Mouse (Mus musculus) left cerebral cortex, adult 2 months (tissue): ENCODE measurements around the gene Olfr237-ps1. TPM values are rescaled to one million over a fixed set of nuclear protein-coding genes. Genes with fewer than 3 reads are reported as not detected.
"Not testable (repeated sequence)": the region's sequence is repeated elsewhere in the genome, so short reads cannot be mapped to it uniquely, and the experiment has no call there.

Experiments
- DNase-seq, 2 experiments: peaks; one replicate each; pipeline ENCODE4 v3.0.0; 2021 to 2022; ENCODE audit warnings: low spot score in 2 of 2, mixed read lengths in 1 of 2; ENCODE audit errors: extremely low spot score in 1 of 2
- H3K27ac ChIP-seq: fragments of 200-600 bp; 2 replicates; pipeline ENCODE4 v1.8.1; 2022
- H3K4me3 ChIP-seq: fragments of 200-600 bp; 2 replicates; pipeline ENCODE4 v1.8.1; 2022
- CTCF ChIP-seq: fragments of 200-600 bp; IDR thresholded peaks from 2 replicates; pipeline ENCODE4 v1.8.1; 2022; ENCODE audit warnings: antibody characterized with exemption, mild to moderate bottlenecking, moderate library complexity
- intact Hi-C: fragments of 180-260 bp; cut with DNase I; formaldehyde crosslinking; loops from one replicate; pipeline ENCODE4 v1.15.1; 2025
- long read RNA-seq, 2 experiments: library from polyadenylated mRNA; stranded (forward); transcript quantifications; one replicate each; pipeline ENCODE4 v2.0.0; 2021; ENCODE audit warnings: borderline mapping rate in 2 of 2
- total RNA-seq, 2 experiments: library from RNA; stranded (reverse); gene quantifications; 2 replicates each; pipeline ENCODE4 v1.2.3; 2021

The Olfr237-ps1 gene
- not detected for total RNA-seq
- long read RNA-seq, experiment 1: 0 reads
- long read RNA-seq, experiment 2: 0 reads

DNA sequence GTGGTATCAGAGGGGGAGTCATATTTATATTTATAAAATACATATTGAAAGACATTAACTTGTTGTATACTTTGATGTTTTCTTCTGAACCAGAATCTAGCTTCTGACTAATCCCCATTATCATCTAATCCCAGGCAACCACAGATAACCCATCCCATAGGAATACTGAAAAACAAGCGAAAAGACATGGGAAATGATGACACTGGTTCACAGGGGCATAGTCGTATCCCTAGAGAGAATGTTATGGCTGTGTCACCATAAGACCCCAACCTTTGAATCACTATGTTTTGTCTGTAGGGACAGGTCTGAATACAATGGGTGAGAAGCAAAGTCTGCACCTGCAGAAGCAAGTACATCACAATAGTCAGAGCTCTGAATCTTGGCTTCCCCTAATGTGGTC is at the start of gene Olfr237-ps1:
Gene Olfr237-ps1, plus strand, starts transcription at position 301 of the 400 bp plus-strand sequence.
- H3K27ac ChIP-seq, H3K4me3 ChIP-seq, intact Hi-C loops, DNase-seq: not testable (repeated sequence)

DNA sequence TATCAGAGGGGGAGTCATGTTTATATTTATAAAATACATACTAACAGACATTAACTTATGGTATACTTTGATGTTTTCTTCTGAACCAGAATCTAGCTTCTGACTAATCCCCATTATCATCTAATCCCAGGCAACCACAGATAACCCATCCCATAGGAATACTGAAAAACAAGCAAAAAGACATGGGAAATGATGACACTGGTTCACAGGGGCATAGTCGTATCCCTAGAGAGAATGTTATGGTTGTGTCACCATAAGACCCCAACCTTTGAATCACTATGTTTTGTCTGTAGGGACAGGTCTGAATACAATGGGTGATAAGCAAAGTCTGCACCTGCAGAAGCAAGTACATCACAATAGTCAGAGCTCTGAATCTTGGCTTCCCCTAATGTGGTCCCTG is 40.3 kb upstream of the Olfr237-ps1 start, which contains the start of gene Olfr441:
Gene Olfr441, plus strand, starts transcription at position 301 of the 400 bp plus-strand sequence.
- H3K4me3 ChIP-seq, intact Hi-C loops, DNase-seq, H3K27ac ChIP-seq: not testable (repeated sequence)

DNA sequence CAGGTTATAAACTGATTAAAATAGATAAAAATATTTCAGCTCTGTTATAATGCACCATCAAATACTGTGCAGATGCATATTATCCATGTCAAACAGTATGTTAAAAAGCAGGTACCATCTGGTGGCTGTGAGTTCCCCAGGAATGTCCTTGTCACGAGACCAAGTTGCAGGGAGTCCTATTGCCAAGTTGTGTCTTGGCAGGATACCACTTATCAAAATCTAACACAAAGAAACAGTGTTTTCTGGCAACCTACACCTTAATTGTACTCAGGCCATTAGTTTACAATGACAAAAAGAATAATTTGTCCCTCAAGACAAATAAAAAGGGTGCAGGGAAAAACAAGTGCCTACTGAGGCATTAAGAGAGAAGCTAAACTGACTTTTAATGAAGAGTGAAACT is 13.1 kb downstream of the Olfr237-ps1 start:
- no peak for TF ChIP-seq CTCF
- no peak for DNase-seq
- H3K4me3 ChIP-seq: no peak overlapping the region
- intact Hi-C loops: no loop called here
- H3K27ac ChIP-seq: no peak overlapping the region

DNA sequence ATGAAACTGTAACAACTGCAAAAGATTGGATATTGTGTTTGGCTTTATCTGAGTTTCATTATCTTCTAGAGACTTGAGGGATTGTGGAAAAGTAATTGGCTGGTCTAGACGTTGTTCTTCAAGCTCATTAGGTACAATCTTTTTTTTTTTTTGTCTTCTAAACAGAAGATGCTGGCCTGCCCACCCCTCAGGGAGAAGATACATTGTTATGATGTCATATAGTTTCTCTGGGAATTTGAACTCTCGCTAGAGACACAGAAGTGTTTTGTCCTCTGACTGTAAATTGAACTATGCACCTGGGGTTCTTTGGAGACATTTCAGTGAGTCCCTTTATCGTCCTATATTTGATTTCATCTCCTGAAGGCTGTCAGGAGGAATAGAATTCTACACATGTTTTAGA is 16.6 kb downstream of the Olfr237-ps1 start, which contains the start of gene Olfr437:
Gene Olfr437, plus strand, starts transcription at position 301 of the 400 bp plus-strand sequence.
- Histone ChIP-seq H3K27ac (no peak within 1 kb of the TSS), H3K4me3 (no peak within 1 kb of the TSS)
- DNase-seq: no peak
- TF ChIP-seq CTCF: no peak
- intact Hi-C loops: no loop called here

DNA sequence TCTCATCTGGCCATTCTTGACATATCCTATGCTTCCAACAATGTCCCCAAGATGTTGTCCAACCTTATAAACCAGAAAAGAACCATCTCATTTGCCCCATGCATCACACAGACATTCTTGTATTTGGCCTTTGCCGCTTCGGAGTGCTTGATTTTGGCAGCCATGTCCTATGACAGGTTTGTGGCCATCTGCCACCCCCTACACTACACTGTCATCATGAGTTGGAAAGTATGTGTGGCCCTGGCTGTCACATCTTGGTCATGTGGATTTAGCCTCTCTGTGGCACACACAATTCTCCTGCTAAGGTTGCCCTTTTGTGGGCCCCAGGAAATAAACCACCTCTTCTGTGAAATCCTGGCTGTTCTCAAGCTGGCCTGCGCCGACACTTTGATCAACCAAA is 20.9 kb downstream of the Olfr237-ps1 start:
- Histone ChIP-seq H3K4me3 (no peak overlapping the region), H3K27ac (no peak overlapping the region)
- DNase-seq: no peak
- TF ChIP-seq CTCF: no peak
- intact Hi-C loops: no loop called here

DNA sequence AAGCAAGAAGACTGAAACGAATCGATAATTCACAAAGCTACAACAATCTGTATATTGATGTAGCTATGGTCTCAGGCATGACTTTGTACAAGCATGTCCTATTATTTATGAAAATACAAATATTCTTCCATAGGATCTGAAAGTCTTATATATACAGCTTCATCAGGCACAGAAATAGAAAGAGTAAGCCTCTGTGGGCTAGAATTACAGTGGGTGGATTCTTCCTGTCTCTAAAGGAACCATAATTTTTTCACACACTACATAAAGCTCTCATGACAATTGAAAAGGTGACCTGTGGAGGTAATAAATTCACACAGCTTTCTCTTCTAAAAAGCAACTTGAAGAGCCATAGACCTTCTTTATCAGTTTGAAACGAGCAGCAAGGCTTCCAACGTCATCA is 25.5 kb downstream of the Olfr237-ps1 start, which contains the start of gene Olfr13:
Gene Olfr13, plus strand, starts transcription at position 301 of the 400 bp plus-strand sequence.
- no peak for DNase-seq
- H3K4me3 ChIP-seq: no peak within 1 kb of the TSS
- intact Hi-C loops: no loop called here
- H3K27ac ChIP-seq: no peak within 1 kb of the TSS
- no peak for TF ChIP-seq CTCF

DNA sequence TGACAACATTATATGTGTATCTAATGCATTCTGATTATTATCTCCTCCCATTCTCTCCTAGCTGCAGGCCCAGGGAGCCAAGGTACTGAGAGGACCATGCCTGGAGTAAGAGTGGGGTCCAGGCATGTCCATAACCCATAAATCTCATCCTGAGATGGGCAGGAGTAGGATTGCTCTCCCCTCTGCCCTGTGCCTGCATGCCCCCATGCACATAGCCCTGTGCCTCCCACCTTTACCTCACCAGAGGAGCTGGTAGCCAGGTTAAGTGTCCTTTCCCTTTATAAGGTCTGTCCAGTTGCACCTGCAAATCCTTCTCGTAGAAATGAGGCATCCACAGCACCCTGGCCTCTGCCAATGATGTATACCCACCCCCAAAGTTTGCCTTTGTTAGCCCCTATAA is 31.8 kb downstream of the Olfr237-ps1 start:
- intact Hi-C loops: no loop called here
- Histone ChIP-seq H3K4me3 (no peak overlapping the region), H3K27ac (no peak overlapping the region)
- no peak for TF ChIP-seq CTCF
- DNase-seq: no peak

DNA sequence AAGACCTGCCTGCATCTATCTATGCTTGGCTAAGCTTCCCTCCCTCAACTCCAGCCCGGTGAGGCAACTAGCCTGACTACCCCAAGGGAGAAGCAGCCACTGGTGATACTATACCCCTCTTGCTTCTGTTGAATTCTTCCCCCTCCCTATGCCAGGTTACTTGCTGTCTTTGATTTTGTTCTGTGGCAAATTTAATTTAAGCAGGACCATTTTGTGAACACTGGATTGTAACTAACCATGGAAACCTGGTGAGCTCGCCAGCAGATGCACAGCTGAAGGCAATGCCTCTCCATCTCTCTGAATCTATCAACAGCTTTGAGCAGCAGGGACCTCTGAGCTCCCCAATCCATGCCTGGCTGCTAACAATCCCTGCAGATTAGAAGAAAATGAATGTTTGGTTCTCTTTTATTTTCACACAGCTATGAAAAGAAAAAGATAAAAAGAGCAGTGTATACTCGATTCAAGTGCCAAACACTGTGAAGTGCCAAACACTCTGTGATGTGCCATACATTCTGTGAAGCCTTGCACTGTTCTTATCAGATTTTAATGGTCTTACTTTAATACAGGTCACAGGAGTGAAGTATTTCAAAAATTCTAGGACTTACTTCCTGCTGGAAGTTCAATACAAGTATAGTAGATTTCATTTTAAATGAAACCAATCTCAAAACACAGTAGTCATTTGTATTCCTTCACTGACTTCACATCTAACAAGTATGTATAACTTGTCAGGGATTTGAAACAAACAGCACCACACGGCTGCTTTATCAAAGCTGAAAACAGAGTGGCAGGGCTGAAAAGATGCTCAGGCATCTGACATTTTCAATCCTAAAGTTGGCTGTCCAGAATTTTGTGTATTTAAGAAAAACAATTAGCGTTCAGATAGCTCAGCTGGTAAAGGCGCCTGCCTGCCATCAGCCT is 32.5 kb downstream of the Olfr237-ps1 start:
- H3K4me3 ChIP-seq: no peak overlapping the region
- intact Hi-C loops: no loop called here
- no peak overlapping the region for H3K27ac ChIP-seq
- DNase-seq: no peak
- no peak for TF ChIP-seq CTCF

DNA sequence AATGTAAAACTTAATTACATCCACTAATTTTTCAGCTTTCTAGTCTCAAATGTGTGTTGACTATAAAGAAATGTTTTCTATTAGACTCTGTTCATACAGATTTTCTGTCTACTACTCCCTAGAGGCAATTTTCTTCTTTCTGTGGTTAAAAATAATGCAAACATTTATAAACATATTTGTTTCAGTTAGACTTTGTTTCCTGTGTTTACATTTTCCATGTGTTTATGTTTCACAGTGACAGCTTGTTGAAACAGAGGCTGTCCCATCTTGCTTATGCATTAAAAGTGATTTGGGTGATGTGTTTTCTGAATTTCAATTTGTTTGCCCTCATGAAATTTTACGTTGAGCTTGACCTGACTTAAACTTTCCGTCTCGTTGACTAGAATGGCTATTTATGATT is 44.6 kb downstream of the Olfr237-ps1 start:
- Histone ChIP-seq H3K27ac (no peak overlapping the region), H3K4me3 (no peak overlapping the region)
- intact Hi-C loops: no loop called here
- no peak for TF ChIP-seq CTCF
- no peak for DNase-seq

DNA sequence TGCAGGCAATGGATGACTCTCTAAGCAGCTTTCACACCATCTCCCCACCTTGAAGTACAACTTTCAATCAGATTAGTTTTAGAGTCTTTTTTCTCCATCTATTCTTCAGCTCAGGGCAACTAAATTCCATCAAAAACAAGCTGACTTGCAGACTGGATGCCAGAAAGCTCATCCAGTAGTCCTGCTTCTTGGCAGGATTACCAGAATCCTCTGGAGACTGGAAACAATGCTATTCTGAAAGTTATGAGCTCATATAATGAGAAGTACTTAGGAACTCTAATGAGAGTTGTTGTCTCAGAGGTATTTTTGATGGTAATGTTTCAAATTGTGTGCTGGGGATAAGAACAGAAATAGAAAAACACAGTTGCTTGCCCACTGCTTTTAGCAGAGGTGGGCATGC is 50.4 kb downstream of the Olfr237-ps1 start, which contains the start of gene Olfr435:
Gene Olfr435, plus strand, starts transcription at position 366 of the 400 bp plus-strand sequence.
- no peak for DNase-seq
- intact Hi-C loops: no loop called here
- Histone ChIP-seq H3K4me3 (no peak within 1 kb of the TSS), H3K27ac (no peak within 1 kb of the TSS)
- no peak for TF ChIP-seq CTCF

DNA sequence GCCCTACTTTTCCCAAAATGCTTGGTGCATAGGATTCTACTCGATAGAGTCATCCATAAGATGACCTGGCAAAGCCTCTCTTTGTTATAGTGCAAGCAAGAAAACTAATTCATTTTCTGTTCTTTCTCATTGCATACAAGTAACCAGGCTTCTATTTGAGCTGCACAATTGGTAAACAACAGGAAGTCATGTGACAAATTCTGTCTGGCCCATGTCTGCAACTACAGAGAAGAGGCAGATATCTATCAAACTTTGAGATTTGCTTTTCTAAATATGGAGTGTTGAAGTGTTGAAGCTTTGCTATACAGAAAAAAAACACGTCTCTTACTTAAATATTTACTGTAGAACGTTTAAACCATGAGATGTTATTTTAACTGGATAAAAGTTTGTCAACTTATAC is 51.7 kb downstream of the Olfr237-ps1 start:
- no peak for TF ChIP-seq CTCF
- DNase-seq: no peak
- intact Hi-C loops: no loop called here

DNA sequence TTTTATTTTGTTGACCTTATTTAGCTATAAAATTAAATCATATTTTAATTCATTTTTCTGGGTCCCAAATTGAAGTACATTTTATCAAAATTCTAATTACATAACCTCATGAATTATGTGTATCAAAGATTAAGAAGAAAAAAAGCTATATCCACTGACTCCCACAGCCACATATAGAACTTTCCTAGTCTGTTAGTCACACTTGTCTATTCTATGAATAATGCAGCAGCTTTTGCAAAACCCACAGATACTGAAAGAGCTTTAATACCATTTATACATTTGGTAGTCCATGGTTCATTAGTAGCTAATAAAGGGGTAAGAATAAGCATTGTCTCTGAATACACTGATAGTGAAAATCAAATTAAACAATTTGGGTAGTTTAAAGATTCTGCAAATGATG is 56.4 kb downstream of the Olfr237-ps1 start:
- Histone ChIP-seq H3K27ac (no peak overlapping the region), H3K4me3 (no peak overlapping the region)
- no peak for TF ChIP-seq CTCF
- DNase-seq: no peak
- intact Hi-C loops: no loop called here

More for the DNA sequence above, 51.7 kb downstream of the Olfr237-ps1 start:
- H3K27ac ChIP-seq: no peak overlapping the region
- no peak overlapping the region for H3K4me3 ChIP-seq
